Mouse (Mus musculus): ENCODE data around the gene Tac4.
A peak's percentile ranks its signal among the peaks of the same experiment; 100 is the strongest.

Gene Tac4

GRCm38 (mm10) chr11:95261178-95261751, at the start of gene Tac4:
TSS of gene Tac4 (plus strand) at chr11:95261529.
- DNase-seq = no peak

DNA sequence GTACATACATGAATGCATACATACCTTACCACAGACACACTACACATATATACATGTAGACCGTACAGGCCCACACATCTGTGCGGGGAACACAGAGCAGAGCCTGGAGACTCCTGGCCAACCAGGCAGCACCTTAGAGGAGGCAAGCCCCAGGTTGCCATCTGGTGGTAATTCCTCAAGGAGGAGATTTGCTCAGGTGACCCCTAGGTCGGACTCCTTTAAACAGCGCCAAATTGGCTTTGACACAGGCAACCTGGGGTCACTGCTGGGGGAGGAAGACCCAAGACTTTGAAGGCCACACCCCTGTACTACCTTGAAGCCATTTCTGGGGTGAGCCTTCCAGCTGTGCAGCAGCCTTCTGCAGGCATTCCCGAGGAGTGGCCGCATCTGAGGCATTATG, 47.7 kb upstream of the Tac4 start:
- no peak for DNase-seq

GRCm38 (mm10) chr11:95214305-95214704, 47.0 kb upstream of the Tac4 start:
- no peak for DNase-seq

DNA sequence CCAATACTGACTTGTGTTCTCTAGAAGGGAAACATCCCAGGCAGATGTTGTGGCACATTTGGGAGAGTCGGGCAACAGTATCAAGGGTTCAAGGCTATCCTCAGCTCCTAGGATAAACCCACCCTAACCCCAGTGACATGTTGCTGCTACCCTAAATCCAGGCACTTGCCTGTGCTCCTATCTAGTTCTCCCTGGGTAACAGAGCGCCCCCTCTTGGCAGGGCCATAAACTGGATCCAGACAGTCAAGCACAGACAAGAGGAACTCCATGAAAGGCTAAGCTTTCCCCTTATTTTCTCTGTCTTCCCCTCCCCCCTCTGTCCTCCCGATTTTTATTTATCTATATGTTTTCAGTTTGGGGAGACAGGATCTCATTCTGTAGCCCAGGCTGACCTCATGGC, 45.1 kb upstream of the Tac4 start:
- no peak for DNase-seq

GRCm38 (mm10) chr11:95219111-95219510, 42.2 kb upstream of the Tac4 start:
- DNase-seq = no peak

GRCm38 (mm10) chr11:95223473-95223872, 37.9 kb upstream of the Tac4 start:
- no peak for DNase-seq

- no peak for DNase-seq
Observed at GRCm38 (mm10) chr11:95224124-95224893, 37.0 kb upstream of the Tac4 start.

DNA sequence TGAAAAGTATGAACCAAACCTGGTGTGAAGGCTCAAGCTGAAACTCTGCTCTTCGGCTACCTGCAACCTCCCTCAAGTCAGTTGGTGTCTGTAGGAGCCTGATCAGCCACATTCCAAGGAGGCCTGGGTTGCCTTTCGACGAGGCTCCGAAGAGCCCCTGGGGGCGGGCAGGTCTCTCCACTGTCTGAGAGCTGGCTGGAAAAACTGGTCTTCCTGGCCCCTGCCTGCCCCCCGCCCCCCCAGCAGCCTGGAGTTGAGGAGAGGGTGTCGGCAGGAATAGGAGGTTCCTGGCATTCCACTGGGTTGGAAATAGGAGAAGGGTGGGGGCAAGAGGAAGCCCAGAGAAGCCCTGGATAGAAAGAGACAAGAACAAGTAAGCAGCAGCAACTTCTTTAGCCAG, 35.9 kb upstream of the Tac4 start:
- no peak for DNase-seq

DNA sequence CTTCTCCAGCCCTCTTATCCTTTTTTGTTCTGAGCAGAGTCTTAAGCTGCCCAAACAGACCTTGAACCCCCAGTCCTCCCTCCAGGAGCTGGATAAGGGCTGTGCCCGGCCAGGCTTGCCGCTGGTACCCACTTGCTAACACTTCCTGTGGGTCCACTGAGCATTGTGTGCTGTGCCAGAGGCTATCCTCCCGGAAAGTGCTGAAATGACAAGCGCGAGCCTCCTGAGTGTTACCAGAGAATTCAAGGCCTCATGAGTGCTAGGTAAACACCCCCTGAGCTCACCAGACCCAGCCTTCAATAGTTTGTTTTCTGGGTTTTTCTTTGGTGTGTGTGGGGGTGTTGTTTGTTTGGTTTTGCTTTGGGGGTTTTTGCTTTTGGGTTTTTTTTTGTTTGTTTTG, 33.9 kb upstream of the Tac4 start:
- no peak for DNase-seq

- peak; percentile 61 for DNase-seq
Observed at GRCm38 (mm10) chr11:95231688-95232328, 29.5 kb upstream of the Tac4 start.

- DNase-seq = no peak
Observed at GRCm38 (mm10) chr11:95232329-95232696, 29.0 kb upstream of the Tac4 start.

DNA sequence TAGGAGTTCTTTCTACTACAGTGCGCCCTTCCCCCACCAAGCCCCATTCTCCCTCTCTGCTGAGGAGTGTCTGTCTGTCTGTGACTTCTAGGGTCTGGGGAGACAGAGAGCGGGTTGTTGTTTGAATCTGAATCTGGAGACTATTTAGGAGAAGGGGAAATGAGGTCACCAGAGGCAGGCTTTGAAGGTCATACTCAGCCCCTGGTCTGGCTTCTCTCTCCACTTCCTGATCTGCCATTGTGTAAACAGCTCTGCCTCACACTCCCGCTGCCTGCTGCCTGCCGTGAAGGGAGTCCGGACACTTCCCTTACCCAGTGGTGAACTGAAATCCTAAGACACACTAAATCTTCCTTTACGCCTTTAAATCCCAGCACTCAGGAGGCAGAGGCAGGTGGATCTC, 22.9 kb upstream of the Tac4 start:
- DNase-seq = no peak

DNA sequence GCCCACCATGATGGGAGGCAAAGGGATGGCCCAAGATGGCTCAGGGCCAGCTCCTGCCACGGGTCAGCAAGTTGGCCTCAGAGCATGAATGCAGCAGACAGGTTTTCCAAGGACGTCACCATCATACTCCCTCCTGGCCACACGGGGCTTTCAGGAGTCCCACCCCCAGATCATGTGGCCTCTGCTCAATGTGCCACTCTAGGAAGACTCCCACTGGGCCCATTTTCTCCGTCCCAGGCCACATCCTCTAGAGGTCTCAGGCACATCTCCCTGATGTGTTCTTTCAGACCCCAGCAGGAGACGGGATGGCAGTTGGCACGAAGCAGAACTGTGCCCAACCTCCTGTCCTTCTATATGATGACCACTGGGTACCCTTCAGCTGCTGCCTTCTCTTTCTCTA, 18.7 kb upstream of the Tac4 start:
- DNase-seq = no peak

- no peak for DNase-seq
Observed at GRCm38 (mm10) chr11:95245456-95245855, 15.9 kb upstream of the Tac4 start.

DNA sequence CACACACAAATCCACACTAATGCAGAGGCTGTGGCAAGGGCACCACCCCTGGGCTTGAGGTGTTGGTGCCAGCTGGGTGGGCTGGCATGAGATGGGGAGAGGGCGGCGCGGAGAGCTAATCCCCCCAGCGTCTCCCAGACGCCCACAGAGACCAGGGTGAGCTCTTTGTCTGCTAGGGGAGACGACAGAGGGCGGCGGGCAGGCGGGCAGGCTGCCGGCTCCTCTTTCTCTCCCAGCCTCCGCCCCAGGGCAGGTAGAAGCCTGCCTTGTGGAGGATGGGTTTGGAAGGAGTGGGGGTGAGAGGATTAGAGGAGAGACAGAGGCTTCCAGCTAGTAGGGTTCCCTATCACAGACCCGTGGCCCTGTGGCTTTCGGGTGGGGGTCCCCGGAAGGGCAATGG, 14.3 kb upstream of the Tac4 start:
- no peak for DNase-seq

- no peak for DNase-seq
Observed at GRCm38 (mm10) chr11:95250110-95250509, 11.2 kb upstream of the Tac4 start.

DNA sequence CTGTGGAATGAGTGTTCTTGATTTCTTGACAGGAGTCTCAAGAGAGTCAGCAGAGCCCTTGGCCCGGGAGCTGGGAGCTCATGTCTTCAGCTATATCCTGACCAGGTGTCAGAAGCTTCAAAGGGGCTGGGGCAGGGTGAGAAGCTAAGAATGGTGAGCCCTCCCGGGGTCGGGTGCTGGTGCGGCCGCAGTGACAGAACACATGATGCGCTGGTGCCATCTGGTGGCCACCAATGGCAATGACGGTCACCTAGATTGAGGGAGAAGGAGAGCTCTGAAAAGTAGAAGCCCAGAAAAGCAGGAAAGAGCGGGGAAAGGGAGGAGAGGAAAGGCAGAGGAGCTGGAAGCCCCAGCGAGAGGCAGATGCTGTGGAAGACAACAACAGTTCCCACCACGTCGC, 10.0 kb upstream of the Tac4 start:
- DNase-seq = peak; percentile 69

GRCm38 (mm10) chr11:95252104-95252503, 9.2 kb upstream of the Tac4 start:
- no peak for DNase-seq

DNA sequence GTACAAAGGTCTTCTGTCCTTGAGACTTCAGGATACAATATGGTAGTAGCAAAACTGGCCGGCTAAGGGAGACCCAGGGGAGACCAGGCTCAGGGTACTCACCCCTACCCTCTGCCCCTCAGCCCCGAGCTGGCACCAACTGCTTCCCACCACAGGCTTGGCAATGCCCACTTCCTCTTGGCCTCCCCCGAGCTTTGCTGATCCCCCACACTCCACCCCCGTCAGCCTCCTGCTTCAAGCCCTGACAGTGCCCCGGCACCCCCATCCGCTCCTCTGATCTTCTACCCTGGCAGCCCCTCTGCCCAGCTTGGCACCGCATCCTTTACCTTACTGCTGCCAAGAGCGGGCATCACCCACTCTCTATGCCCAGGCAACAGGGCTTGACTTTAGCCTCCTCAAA, 7.2 kb upstream of the Tac4 start:
- no peak for DNase-seq

GRCm38 (mm10) chr11:95255747-95256146, 5.6 kb upstream of the Tac4 start:
- no peak for DNase-seq

GRCm38 (mm10) chr11:95257930-95258329, 3.4 kb upstream of the Tac4 start:
- no peak for DNase-seq

- DNase-seq = peak; percentile 44
Observed at GRCm38 (mm10) chr11:95258490-95258889, 2.8 kb upstream of the Tac4 start.

DNA sequence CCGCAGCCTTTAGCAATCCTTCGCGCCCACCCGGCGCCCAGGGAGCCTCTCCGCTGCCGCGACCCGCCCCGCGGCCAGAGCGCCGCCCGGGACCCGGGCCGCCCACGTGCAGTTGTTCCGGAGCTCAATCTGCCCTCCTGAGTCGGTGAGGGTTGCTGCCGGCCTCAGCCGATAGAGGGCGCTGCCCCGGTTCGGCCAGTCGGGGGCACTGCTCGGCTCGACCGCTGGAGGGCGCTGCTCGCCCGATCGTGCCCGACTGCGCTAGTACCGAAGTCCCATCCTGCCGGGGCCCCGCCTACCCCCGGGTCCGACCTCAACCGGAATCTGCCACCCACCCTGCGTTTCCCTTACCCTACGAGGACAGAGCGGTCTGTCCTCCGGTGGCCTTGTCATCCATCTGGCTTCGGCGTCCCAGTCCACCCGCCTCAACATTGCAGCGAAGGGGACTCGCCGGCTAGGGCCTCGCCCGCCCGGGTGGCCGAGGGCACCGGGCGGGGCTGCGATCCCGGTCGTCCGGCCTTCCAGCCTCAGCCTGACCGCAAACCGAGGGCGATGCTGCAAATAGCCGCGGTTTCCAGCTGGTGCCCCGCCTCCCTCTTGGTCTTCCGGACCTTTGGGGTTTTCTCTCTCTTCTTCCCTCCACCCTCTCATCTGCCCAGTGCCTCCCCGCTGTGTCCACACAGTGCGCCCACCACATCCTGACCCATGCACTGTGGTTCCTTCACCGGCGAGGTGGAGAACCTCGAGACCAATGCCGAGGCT, 2.1 kb upstream of the Tac4 start:
- DNase-seq = peak; percentile 86
